Mouse (Mus musculus): Measurements from ENCODE around the gene Tgfb2.
A peak's percentile ranks its signal among the peaks of the same experiment; 100 is the strongest.

Gene Tgfb2

DNA sequence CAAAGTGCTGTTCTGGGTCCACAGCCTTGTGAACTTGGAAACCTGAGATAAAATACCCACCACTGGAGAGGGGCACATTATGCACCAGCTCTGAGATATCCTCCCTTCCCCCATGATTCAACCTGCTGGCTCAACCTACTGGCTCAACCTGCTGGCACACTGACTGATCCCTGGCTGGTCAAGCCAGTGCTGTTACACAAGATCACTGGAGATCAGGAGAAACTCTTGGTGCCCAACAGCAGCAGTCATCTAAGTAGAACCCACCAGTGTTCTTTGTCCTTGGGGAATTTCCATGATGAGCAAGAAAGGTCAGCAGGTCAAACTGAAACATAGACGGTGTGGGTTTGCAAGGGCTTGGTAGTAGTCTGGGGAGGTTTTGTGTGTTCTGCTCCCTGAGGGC lies 49.6 kb downstream of the Tgfb2 start:
- no peak for DNase-seq (ENCODE audit: low read depth)

GRCm38 (mm10) chr1:186655096-186655495 lies 50.7 kb downstream of the Tgfb2 start:
- DNase-seq (ENCODE audit: low read depth) = no peak

- no peak for DNase-seq (ENCODE audit: low read depth)
These were observed 53.6 kb downstream of the Tgfb2 start for GRCm38 (mm10) chr1:186652208-186652607.

- no peak for DNase-seq (ENCODE audit: low read depth)
These were observed 55.8 kb downstream of the Tgfb2 start for GRCm38 (mm10) chr1:186650011-186650410.

DNA sequence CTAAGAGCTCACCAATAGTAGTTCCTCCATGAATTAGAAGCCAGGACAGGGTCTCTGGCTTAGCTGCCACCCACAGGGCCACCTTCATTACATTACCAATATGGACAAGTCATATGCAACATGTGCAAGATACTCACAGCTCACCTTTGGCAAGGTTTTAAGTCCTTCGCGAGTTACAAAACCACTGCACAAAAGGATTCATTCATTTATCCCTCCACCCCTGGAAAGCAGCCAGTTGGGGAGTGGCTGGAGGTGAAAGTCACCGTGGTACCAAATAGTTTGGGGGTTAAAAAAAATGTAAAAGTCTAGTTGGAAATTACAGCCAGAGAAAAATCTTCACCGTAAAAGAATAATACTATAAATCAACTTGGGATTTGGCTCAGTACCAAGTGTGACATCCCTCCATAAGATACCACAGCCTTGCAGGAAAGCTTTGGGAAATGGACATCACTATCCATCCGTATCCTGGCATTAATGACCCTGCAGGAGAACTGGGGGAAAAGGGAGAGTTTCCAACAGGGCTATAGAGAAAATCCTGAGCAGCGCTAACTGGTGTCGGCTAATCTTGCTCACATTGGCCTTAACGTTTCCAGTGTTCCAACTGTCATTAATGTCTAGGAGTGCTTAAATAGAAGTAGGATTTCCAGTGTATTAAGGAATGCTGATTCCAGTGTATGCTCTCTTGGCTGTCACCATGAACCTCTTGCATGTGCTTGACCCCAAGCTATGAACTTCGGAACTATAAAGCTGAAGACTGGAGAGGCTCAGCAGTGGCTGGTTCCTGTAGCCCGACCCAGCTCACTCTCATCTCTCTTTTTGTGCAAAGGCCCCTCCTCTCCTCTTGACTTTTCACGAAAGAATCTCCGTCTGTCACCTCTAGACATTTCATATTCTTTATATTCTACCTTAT lies 68.2 kb downstream of the Tgfb2 start:
- peak; percentile 30 for DNase-seq (ENCODE audit: low read depth)

DNA sequence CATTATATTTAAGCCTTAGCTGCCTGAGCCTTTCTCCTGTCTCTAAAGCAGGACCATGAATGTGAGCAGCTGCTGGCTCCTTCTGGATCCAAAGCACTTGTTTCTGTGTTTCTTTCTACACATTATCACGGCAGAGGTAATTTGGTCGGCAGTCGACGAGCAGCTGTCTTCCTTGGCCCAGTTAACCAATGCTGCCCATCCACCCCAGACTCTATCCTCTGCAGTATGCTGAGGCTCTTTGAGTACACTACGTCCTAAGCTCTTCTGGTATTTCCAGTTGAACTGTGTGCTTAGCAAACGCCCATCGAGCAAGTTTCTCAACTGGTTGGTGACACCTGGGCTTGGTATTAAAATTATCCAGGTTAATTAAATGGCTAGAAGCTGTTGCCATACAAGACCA lies 70.7 kb downstream of the Tgfb2 start:
- DNase-seq (ENCODE audit: low read depth) = no peak

DNA sequence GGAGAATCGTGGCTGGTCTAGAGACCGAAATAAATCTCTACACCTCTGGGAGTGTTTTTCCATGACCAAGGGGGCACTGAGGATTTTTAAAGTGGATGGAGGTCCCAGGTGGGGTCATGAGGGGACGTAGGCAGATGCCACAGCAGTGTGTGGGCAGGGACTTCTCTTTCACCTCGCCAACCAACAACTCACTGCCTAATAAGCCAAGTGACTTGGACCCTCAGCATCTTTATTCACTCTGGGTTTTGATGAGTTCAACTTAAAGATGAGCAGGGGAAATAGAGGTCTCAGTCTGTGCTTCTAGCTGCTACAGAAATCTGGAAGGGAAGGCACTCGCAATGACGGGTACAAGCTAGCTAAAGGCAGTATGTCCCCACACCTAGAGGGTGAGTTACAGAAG lies 74.3 kb downstream of the Tgfb2 start:
- no peak for DNase-seq (ENCODE audit: low read depth)

GRCm38 (mm10) chr1:186630971-186631370 lies 74.8 kb downstream of the Tgfb2 start:
- DNase-seq (ENCODE audit: low read depth) = no peak

DNA sequence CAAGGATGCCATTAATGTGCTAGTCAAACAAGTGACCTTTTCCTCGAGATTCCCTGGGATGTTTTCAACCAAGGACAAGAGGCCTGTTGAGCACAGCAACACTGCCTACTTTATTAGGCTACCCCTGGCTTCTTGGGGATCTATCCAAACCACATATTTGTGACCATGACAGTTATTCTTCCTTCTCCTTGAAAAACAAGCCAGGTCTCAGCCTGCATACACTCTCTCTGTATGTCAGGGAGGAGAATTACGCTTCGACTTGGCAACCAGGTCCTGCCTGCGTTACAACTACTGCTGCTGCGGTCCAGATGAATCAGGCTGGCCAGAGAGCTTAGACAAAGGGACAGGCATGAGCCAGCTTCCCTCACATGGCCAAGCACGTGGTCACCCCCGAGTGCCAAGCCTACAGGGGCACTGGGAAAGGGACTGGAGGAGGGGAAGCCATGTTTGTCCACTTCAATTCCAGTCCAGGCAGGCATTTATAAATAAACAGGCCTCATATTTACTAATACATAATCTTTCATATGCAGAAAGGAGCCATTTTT lies 78.3 kb downstream of the Tgfb2 start:
- peak; percentile 54 for DNase-seq (ENCODE audit: low read depth)

- no peak for DNase-seq (ENCODE audit: low read depth)
These were observed 81.3 kb downstream of the Tgfb2 start for GRCm38 (mm10) chr1:186624474-186624873.

- no peak for DNase-seq (ENCODE audit: low read depth)
These were observed 84.0 kb downstream of the Tgfb2 start for GRCm38 (mm10) chr1:186621812-186622211.

DNA sequence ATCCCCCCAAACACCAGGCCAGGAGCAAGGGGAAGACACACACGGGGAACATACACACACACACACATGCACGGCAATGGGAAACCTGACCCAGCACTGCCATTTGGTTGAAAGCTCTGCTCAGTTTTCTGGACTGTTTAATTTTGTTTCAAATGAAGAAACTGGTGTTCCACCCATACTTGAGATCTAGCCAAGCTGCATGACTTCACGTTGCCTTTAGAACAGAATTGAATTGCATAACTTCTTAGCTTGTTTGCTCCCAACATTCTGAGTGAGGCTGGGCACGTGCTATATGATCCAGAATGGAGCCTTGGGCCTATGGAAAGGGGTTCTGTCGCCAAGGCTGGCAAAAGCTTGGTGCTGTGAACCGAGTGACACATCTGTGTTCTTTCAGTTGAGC lies 87.5 kb downstream of the Tgfb2 start:
- peak; percentile 77 for DNase-seq (ENCODE audit: low read depth)

DNA sequence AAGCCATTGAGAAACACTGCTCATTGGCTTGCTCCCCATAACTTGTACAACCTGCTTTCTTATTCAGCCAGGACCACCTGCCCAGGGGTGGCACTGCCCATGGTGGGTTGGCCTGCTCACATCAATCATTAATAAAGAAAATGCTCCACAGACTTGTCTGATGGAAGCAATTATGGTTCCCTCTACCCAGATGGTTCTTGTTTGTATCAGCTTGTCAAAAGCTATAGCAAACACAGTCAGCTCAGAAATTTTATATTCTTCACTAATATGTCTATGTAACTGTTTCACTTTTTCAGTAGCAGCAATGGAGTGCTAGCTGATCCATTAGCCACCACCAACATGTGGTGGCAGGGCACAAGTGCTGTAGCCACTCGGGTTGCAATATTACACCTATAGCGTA lies 94.4 kb downstream of the Tgfb2 start:
- no peak for DNase-seq (ENCODE audit: low read depth)

DNA sequence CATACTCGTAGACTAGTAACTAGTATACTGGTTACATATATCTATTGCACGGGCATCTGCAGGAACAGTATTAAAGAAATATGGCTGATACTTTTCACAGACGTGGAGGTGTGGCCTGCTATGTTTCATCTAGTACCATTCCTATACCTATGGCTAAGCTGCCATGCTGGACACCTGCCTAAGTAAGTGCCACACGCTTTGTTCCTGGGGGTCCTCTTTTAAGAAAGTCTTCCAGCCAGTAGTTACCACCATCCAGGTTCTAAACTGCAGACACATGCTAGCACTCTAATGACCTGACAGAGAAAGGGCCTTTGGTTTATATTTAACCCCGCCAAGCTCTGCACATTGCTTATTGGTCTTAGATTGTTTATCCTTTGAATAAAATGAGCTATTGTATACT lies 95.3 kb downstream of the Tgfb2 start:
- DNase-seq (ENCODE audit: low read depth) = no peak

DNA sequence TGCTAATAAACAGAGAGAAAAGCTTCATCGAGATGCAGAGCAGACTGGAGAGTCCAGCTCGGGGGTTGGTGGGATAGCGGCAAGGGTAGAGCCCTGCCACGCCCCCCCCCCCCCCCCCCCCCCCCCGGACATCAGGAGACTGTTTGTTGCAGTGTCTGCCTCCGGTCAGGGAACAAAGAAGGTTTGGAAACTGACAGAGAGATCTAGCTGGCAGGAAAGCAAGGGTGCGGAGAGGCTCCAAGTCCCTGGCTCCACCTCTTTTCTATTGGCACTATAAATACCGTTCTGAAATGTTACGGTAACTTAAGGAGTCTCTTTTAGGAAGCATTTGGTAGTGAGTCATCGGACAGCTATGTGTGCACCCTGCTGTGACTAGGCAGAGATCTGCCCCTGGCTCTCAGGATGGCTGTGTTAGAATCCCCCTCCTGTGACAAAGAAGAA lies 96.0 kb downstream of the Tgfb2 start:
- DNase-seq (ENCODE audit: low read depth) = peak; percentile 92

GRCm38 (mm10) chr1:186608116-186608515 lies 97.7 kb downstream of the Tgfb2 start:
- DNase-seq (ENCODE audit: low read depth) = no peak

DNA sequence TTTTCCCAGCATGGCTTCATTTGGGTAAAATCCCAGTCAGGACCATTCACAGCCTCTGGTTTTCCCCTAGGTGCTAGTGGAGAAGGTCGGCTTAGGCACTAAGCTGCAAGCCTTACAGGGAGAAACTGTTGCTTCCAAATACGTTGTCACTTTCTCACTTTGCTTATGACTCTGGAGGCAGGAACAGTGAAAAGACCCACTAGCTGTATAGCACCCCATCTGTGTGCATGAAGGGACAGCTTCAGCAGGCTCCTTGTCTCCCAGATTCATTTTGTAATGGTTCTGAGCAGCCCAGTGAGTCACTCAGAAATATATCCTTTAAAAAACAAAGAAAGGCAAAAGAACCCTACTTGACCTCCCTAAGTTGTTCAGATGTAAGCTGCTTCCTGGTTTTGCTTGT lies 100.2 kb downstream of the Tgfb2 start:
- DNase-seq (ENCODE audit: low read depth) = peak; percentile 45

- DNase-seq (ENCODE audit: low read depth) = no peak
These were observed 101.7 kb downstream of the Tgfb2 start for GRCm38 (mm10) chr1:186604124-186604523.

DNA sequence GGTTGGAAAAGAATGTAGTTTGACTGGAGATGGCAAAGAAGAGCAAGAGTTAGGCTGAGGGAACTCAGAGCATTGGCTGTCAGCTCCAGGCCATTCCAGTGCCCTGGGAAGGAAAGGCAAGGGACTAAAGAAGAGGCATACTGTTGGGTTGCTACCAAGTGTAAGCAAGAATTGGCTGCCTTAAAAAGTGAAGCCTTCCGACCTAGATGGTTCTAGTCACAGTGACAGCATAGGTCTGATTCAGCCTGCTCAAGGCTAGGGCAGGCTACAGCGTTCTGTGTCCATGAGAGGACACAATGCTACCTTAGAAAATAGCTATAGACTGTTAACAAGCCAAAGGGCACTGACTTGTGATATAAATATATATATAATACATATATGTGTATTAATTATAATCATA lies 117.6 kb downstream of the Tgfb2 start:
- DNase-seq (ENCODE audit: low read depth) = no peak

- DNase-seq (ENCODE audit: low read depth) = peak; percentile 74
These were observed 118.6 kb downstream of the Tgfb2 start for GRCm38 (mm10) chr1:186587065-186587804.

DNA sequence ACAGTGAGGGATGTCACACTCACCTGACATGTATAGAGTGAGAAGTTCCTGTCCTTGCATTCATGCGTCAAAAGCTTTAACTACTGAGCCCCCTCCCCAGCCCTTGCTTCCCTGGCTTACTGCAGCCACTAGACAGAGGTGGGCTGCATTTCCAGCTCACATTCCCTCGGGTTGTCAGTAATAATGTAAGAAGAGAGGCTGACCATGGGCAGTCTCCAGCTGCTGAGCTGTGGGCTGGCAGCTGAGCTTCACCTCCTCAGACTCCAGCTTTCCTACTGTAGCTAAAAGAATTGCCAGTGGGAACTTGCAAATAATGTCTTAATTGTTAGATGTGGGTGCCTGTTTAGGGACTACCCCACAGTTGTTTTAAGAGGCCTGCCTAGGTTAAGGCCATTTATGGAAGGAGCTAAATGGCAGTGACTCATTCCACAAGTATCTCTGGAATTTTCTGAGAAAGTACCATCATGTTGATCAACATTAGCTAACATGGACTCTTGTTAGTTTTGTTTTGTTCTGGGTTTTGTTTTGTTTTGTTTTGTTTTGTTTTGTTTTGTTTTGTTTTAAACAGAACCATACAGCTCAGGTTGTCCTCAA lies 120.1 kb downstream of the Tgfb2 start:
- DNase-seq (ENCODE audit: low read depth) = peak; percentile 58

GRCm38 (mm10) chr1:186583933-186584332 lies 121.9 kb downstream of the Tgfb2 start:
- peak; percentile 38 for DNase-seq (ENCODE audit: low read depth)

Data from NIH3T3 (cell line).